8 mouse cellular contexts compared by ENCODE assay signal in genomic region chr5:147430361-147430935, GRCm38 (mm10). TPM values are rescaled to one million over a fixed set of nuclear protein-coding genes. Genes with fewer than 3 reads are reported as not detected.
DNase-seq lines count a peak whose midpoint lies in the region; ATAC-seq lines count a peak whose summit lies in the region.

No protein-coding gene starts in this region.

- H3K4me3 ChIP-seq in forebrain, embryonic 11.5 days (ENCODE audit: low read depth, low read length) = peak overlapping the region; percentile 99
- peak overlapping the region; percentile 99 for H3K4me3 ChIP-seq in hindbrain, embryonic 14.5 days (replicated peaks; ENCODE audit: low read length)
- H3K4me3 ChIP-seq in limb, embryonic 11.5 days (ENCODE audit: low read depth, low read length) = peak overlapping the region; percentile 90
- H3K4me3 ChIP-seq in midbrain, embryonic 12.5 days = peak overlapping the region; percentile 99

- DNase-seq in cerebellum, adult 8-10 months = no peak
- DNase-seq in adrenal gland, postnatal 25 days = peak; percentile 47
- DNase-seq in forebrain, embryonic 11.5 days (ENCODE audit: low spot score) = no peak
- DNase-seq in hindbrain, embryonic 14.5 days (ENCODE audit: low spot score) = peak; percentile 47
- peak; percentile 63 for DNase-seq in limb, embryonic 11.5 days (ENCODE audit: low spot score)
- DNase-seq in spleen, postnatal 36 days (ENCODE audit: low spot score in 2 of 2) = peak; percentile 30 to 36

- peak overlapping the region; percentile 97 for H3K27ac ChIP-seq in forebrain, embryonic 11.5 days (ENCODE audit: low read depth, low read length)
- H3K27ac ChIP-seq in hindbrain, embryonic 14.5 days = peak overlapping the region; percentile 98
- H3K27ac ChIP-seq in limb, embryonic 11.5 days (replicated peaks; ENCODE audit: low read depth, low read length) = peak overlapping the region; percentile 99
- H3K27ac ChIP-seq in midbrain, embryonic 12.5 days (replicated peaks) = peak overlapping the region; percentile 97

- H3K9ac ChIP-seq in forebrain, embryonic 11.5 days (ENCODE audit: low read length) = peak overlapping the region; percentile 93
- H3K9ac ChIP-seq in hindbrain, embryonic 14.5 days = peak overlapping the region; percentile 95
- H3K9ac ChIP-seq in limb, embryonic 11.5 days (ENCODE audit: low read length) = peak overlapping the region; percentile 95
- H3K9ac ChIP-seq in midbrain, embryonic 12.5 days (replicated peaks) = peak overlapping the region; percentile 97

- H3K4me1 ChIP-seq in forebrain, embryonic 11.5 days (replicated peaks; ENCODE audit: control insufficient read depth, insufficient read depth, low read length) = peaks cover 3% of the 10 kb centered on the region; the same call in 1 of the 2 replicates
- peaks cover 35% of the 10 kb centered on the region for H3K4me1 ChIP-seq in hindbrain, embryonic 14.5 days (replicated peaks; ENCODE audit: control insufficient read depth, insufficient read depth, low read length)
- peaks cover 3% of the 10 kb centered on the region; the same call in 1 of the 2 replicates for H3K4me1 ChIP-seq in limb, embryonic 11.5 days (ENCODE audit: control insufficient read depth, insufficient read depth, low read length)
- peaks cover 33% of the 10 kb centered on the region for H3K4me1 ChIP-seq in midbrain, embryonic 12.5 days

- no peaks in the 10 kb centered on the region for H3K9me3 ChIP-seq in forebrain, embryonic 11.5 days (ENCODE audit: control insufficient read depth, low read length)
- no peaks in the 10 kb centered on the region for H3K9me3 ChIP-seq in hindbrain, embryonic 14.5 days (ENCODE audit: control insufficient read depth, low read length)
- no peaks in the 10 kb centered on the region for H3K9me3 ChIP-seq in limb, embryonic 11.5 days (ENCODE audit: control insufficient read depth, low read length)
- no peaks in the 10 kb centered on the region for H3K9me3 ChIP-seq in midbrain, embryonic 12.5 days

- WGBS in forebrain, embryonic 11.5 days = 0% methylated on average over 36 of the region's 91 CpGs
- WGBS in hindbrain, embryonic 14.5 days = under 1% methylated on average over 47 of the region's 91 CpGs
- 3% methylated on average over 28 of the region's 91 CpGs for WGBS in limb, embryonic 11.5 days
- WGBS in midbrain, embryonic 12.5 days = 1% methylated on average over 48 of the region's 91 CpGs

- H3K36me3 ChIP-seq in forebrain, embryonic 11.5 days (ENCODE audit: control insufficient read depth, insufficient read depth, low read length) = no peaks in the 10 kb centered on the region
- no peaks in the 10 kb centered on the region for H3K36me3 ChIP-seq in hindbrain, embryonic 14.5 days (replicated peaks; ENCODE audit: control insufficient read depth, insufficient read depth)
- H3K36me3 ChIP-seq in limb, embryonic 11.5 days (ENCODE audit: control insufficient read depth, insufficient read depth, low read length) = peaks cover 2% of the 10 kb centered on the region; the same call in 1 of the 2 replicates
- H3K36me3 ChIP-seq in midbrain, embryonic 12.5 days = no peaks in the 10 kb centered on the region

- peak overlapping the region; percentile 77 for H3K4me2 ChIP-seq in forebrain, embryonic 11.5 days (ENCODE audit: low read depth, low read length, severe bottlenecking)
- peak overlapping the region; percentile 88 for H3K4me2 ChIP-seq in hindbrain, embryonic 14.5 days (replicated peaks)
- H3K4me2 ChIP-seq in limb, embryonic 11.5 days (ENCODE audit: low read depth, severe bottlenecking) = peak overlapping the region; percentile 73
- H3K4me2 ChIP-seq in midbrain, embryonic 12.5 days (replicated peaks) = peak overlapping the region; percentile 83

- H3K27me3 ChIP-seq in forebrain, embryonic 11.5 days (ENCODE audit: control insufficient read depth, insufficient read depth, low read length) = no peaks in the 10 kb centered on the region
- H3K27me3 ChIP-seq in hindbrain, embryonic 14.5 days (ENCODE audit: control insufficient read depth, insufficient read depth, low read length) = no peaks in the 10 kb centered on the region
- no peaks in the 10 kb centered on the region for H3K27me3 ChIP-seq in limb, embryonic 11.5 days (ENCODE audit: control insufficient read depth, insufficient read depth, low read length)
- H3K27me3 ChIP-seq in midbrain, embryonic 12.5 days = no peaks in the 10 kb centered on the region

- ATAC-seq in cerebellum, adult (ENCODE audit: insufficient number of reproducible peaks, low FRiP score, low TSS enrichment) = peak; percentile 50; the same call in 1 of the 2 replicates
- peak; percentile 87 for ATAC-seq in forebrain, embryonic 11.5 days (replicated peaks; ENCODE audit: low FRiP score)
- ATAC-seq in hindbrain, embryonic 14.5 days (ENCODE audit: low FRiP score) = peak; percentile 88
- ATAC-seq in limb, embryonic 11.5 days (ENCODE audit: insufficient number of reproducible peaks, low FRiP score, low TSS enrichment, low read depth) = peak; percentile 78
- peak; percentile 87 for ATAC-seq in midbrain, embryonic 12.5 days (ENCODE audit: low FRiP score, low read depth)

RNA-seq across cellular contexts. Expression of gene Pan3, which starts 0.5 kb away (rescaled TPM):
- 119 and 122 TPM in 2 replicates for total RNA-seq in adrenal gland, postnatal 25 days (2021)
- polyA plus RNA-seq in forebrain, embryonic 11.5 days (2014; fragmentation: Nextera tagmentation; extraction: Ambion mirVana) = 57.9 and 59.3 TPM in 2 replicates
- polyA plus RNA-seq in hindbrain, embryonic 14.5 days (2014; fragmentation: Nextera tagmentation; extraction: Ambion mirVana) = 53.3 and 62.7 TPM in 2 replicates
- polyA plus RNA-seq in limb, embryonic 11.5 days (2014; fragmentation: Nextera tagmentation; extraction: Ambion mirVana) = 53.2 and 53.7 TPM in 2 replicates
- 56.1 and 75.1 TPM in 2 replicates for polyA plus RNA-seq in midbrain, embryonic 12.5 days (2016; fragmentation: Nextera tagmentation; extraction: Ambion mirVana)

RNA-seq across cellular contexts. Expression of gene Flt3, which starts 30.2 kb away (rescaled TPM):
- 0.33 TPM in 1 of 2 replicates, not detected in the other for total RNA-seq in adrenal gland, postnatal 25 days (2021)
- 0.08 TPM in 1 of 2 replicates, not detected in the other for polyA plus RNA-seq in forebrain, embryonic 11.5 days (2014; fragmentation: Nextera tagmentation; extraction: Ambion mirVana)
- 0.95 and 1.1 TPM in 2 replicates for polyA plus RNA-seq in hindbrain, embryonic 14.5 days (2014; fragmentation: Nextera tagmentation; extraction: Ambion mirVana)
- polyA plus RNA-seq in limb, embryonic 11.5 days (2014; fragmentation: Nextera tagmentation; extraction: Ambion mirVana) = 0.08 and 0.27 TPM in 2 replicates
- 0.07 and 0.22 TPM in 2 replicates for polyA plus RNA-seq in midbrain, embryonic 12.5 days (2016; fragmentation: Nextera tagmentation; extraction: Ambion mirVana)

Comparison
In these comparisons a context has a peak if more than half of its experiments do, and no peak if none do; other contexts are left out.
1. DNase-seq: peak in adrenal gland, postnatal 25 days (single experiment), hindbrain, embryonic 14.5 days (single experiment), limb, embryonic 11.5 days (single experiment) and spleen, postnatal 36 days (2 of 2); none in cerebellum, adult 8-10 months (single experiment) and forebrain, embryonic 11.5 days (single experiment).
2. Peak in every context shown above with its lines, with median percentiles within 50 percentile points of each other: ATAC-seq, H3K27ac ChIP-seq, H3K4me2 ChIP-seq, H3K4me3 ChIP-seq and H3K9ac ChIP-seq.